In genomic region chr10:77258704-77259621, GRCm38 (mm10) we compare ENCODE assay signal across 8 mouse cellular contexts. TPM values are rescaled to one million over a fixed set of nuclear protein-coding genes. Genes with fewer than 3 reads are reported as not detected.
A peak's percentile ranks its signal among the peaks of the same experiment; 100 is the strongest.
DNase-seq lines count a peak whose midpoint lies in the region; ATAC-seq lines count a peak whose summit lies in the region.

Pofut2 (plus strand) TSS chr10:77259218.

- no peaks in the 10 kb centered on the region for H3K27me3 ChIP-seq in heart, embryonic 14.5 days (ENCODE audit: control insufficient read depth, insufficient read depth, low read length)
- 0 out of 2 replicates have a peak, but pooled peaks cover 10% of the 10 kb centered on the region for H3K27me3 ChIP-seq in liver, embryonic 13.5 days
- no peaks in the 10 kb centered on the region for H3K27me3 ChIP-seq in stomach, embryonic 16.5 days (ENCODE audit: control insufficient read depth, insufficient read depth, low read length)

- under 1% methylated on average over 81 of the region's 81 CpGs for WGBS in heart, embryonic 14.5 days
- WGBS in liver, embryonic 13.5 days (ENCODE audit: insufficient replicate concordance) = under 1% methylated on average over 80 of the region's 81 CpGs
- under 1% methylated on average over 81 of the region's 81 CpGs for WGBS in stomach, embryonic 16.5 days

- peak; percentile 97 for DNase-seq in c-Kit-negative CD71-positive TER-119-positive erythroid progenitor cells, embryonic 14.5 days (ENCODE audit: low read depth, low spot score)
- DNase-seq in fibroblast of lung, adult 2 months (ENCODE audit: low read depth) = peak; percentile 97
- peak; percentile 98 for DNase-seq in kidney, postnatal 14 days
- peak; percentile 97 for DNase-seq in liver, embryonic 13.5 days
- peak; percentile 98 for DNase-seq in neural tube, embryonic 10.5 days (ENCODE audit: extremely low spot score, low spot score)

- H3K9ac ChIP-seq in heart, embryonic 14.5 days (ENCODE audit: low read length) = peak within 1 kb of the TSS; percentile 90
- H3K9ac ChIP-seq in liver, embryonic 13.5 days = peak within 1 kb of the TSS; percentile 93
- H3K9ac ChIP-seq in stomach, embryonic 16.5 days (ENCODE audit: low read length) = peak within 1 kb of the TSS; percentile 95

- peaks cover 2 to 13% of the 10 kb centered on the region in 2 experiments; a peak in 3 of 4 replicates for H3K4me1 ChIP-seq in heart, embryonic 14.5 days (ENCODE audit: control insufficient read depth in 2 of 2, insufficient read depth in 2 of 2, low read length in 2 of 2)
- peaks cover 23% of the 10 kb centered on the region for H3K4me1 ChIP-seq in liver, embryonic 13.5 days (replicated peaks)
- H3K4me1 ChIP-seq in stomach, embryonic 16.5 days (ENCODE audit: control insufficient read depth, insufficient read depth, low read length) = peaks cover 9% of the 10 kb centered on the region

- no peaks in the 10 kb centered on the region for H3K9me3 ChIP-seq in heart, embryonic 14.5 days (ENCODE audit: control insufficient read depth, low read length)
- no peaks in the 10 kb centered on the region for H3K9me3 ChIP-seq in liver, embryonic 13.5 days (replicated peaks)
- no peaks in the 10 kb centered on the region for H3K9me3 ChIP-seq in stomach, embryonic 16.5 days (replicated peaks; ENCODE audit: control insufficient read depth, low read length)

- ATAC-seq in CD4-positive, CD25-positive, alpha-beta regulatory T cell, adult 4 months = peak; percentile 96
- ATAC-seq in heart, embryonic 14.5 days (ENCODE audit: insufficient number of reproducible peaks, insufficient read depth, low FRiP score, low read depth) = peak; percentile 97
- peak; percentile 98 for ATAC-seq in liver, embryonic 13.5 days (ENCODE audit: low read depth)
- peak; percentile 98 for ATAC-seq in stomach, embryonic 16.5 days (ENCODE audit: insufficient read depth, low FRiP score)

- H3K36me3 ChIP-seq in heart, embryonic 14.5 days (ENCODE audit: control insufficient read depth, insufficient read depth, low read length) = peaks cover 37% of the 10 kb centered on the region
- H3K36me3 ChIP-seq in liver, embryonic 13.5 days = peaks cover 35% of the 10 kb centered on the region
- peaks cover 11% of the 10 kb centered on the region for H3K36me3 ChIP-seq in stomach, embryonic 16.5 days (ENCODE audit: control insufficient read depth, insufficient read depth, low read length)

- peak within 1 kb of the TSS; percentile 83 to 86 for H3K4me3 ChIP-seq in heart, embryonic 14.5 days (ENCODE audit: control insufficient read depth in 1 of 2, insufficient read depth in 1 of 2, low read depth in 1 of 2, low read length in 2 of 2)
- H3K4me3 ChIP-seq in liver, embryonic 13.5 days (replicated peaks) = peak within 1 kb of the TSS; percentile 93
- peak within 1 kb of the TSS; percentile 91 for H3K4me3 ChIP-seq in stomach, embryonic 16.5 days (replicated peaks; ENCODE audit: low read length)

- H3K27ac ChIP-seq in heart, embryonic 14.5 days (replicated peaks in 1 of 2; ENCODE audit: control insufficient read depth in 1 of 2, insufficient read depth in 1 of 2, low read depth in 2 of 2, low read length in 2 of 2) = peak within 1 kb of the TSS; percentile 88 to 90
- H3K27ac ChIP-seq in liver, embryonic 13.5 days = peak within 1 kb of the TSS; percentile 80
- peak within 1 kb of the TSS; percentile 88 for H3K27ac ChIP-seq in stomach, embryonic 16.5 days (ENCODE audit: low read length)

- H3K4me2 ChIP-seq in heart, embryonic 14.5 days (ENCODE audit: low read length) = peak within 1 kb of the TSS; percentile 72
- H3K4me2 ChIP-seq in liver, embryonic 13.5 days = peak within 1 kb of the TSS; percentile 94
- peak within 1 kb of the TSS; percentile 74 for H3K4me2 ChIP-seq in stomach, embryonic 16.5 days (ENCODE audit: low read depth, low read length)

RNA-seq across cellular contexts. Expression of gene Pofut2, which starts in this region (rescaled TPM):
- polyA plus RNA-seq in CD4-positive, CD25-positive, alpha-beta regulatory T cell, adult 4 months (2017; shearing (Covaris generic)) = 10 to 100 TPM; 20.2 to 25.8 TPM
- 105 TPM in 2 replicates for polyA plus RNA-seq in heart, embryonic 14.5 days (2014; fragmentation: Nextera tagmentation; extraction: Ambion mirVana)
- polyA plus RNA-seq in liver, embryonic 13.5 days (2015; fragmentation: Nextera tagmentation; extraction: Ambion mirVana) = 29.7 and 30.2 TPM in 2 replicates
- polyA plus RNA-seq in stomach, embryonic 16.5 days (2015; fragmentation: Nextera tagmentation; extraction: Ambion mirVana) = 125 and 137 TPM in 2 replicates

Comparison
In these comparisons a context has a peak if more than half of its experiments do, and no peak if none do; other contexts are left out.
1. Peak in every context shown above with its lines: DNase-seq, ATAC-seq, H3K4me3 ChIP-seq and H3K27ac ChIP-seq.